Mouse (Mus musculus) midbrain, embryonic 11.5 days (tissue): ENCODE data around the gene Bckdha. TPM values are rescaled to one million over a fixed set of nuclear protein-coding genes. Genes with fewer than 3 reads are reported as not detected.

Experiments used
- ATAC-seq: fragments of 200-750 bp; cut with Nextera tagmentation; 2 replicates; pipeline ENCODE4 v1.8.0; 2017; ENCODE audit warnings: moderate TSS enrichment, moderate library complexity; ENCODE audit not compliant: low FRiP score
- DNase-seq: peaks from one replicate; pipeline ENCODE4 v3.0.0; 2015; ENCODE audit warnings: low spot score; ENCODE audit errors: missing footprints
- H3K27ac ChIP-seq: fragments of 300-500 bp; sonication (generic); 2 replicates; pipeline ENCODE4 v1.5.1; 2014; ENCODE audit warnings: low read depth, low read length
- H3K27me3 ChIP-seq: fragments of 300-500 bp; sonication (generic); 2 replicates; pipeline ENCODE4 v1.6.1; 2014; ENCODE audit warnings: mild to moderate bottlenecking, low read length, moderate library complexity, mixed read lengths; ENCODE audit not compliant: control insufficient read depth, insufficient read depth
- H3K36me3 ChIP-seq: fragments of 300-500 bp; sonication (generic); 2 replicates; pipeline ENCODE4 v1.6.1; 2014; ENCODE audit warnings: mild to moderate bottlenecking, low read length, moderate library complexity, mixed read lengths; ENCODE audit not compliant: control insufficient read depth, insufficient read depth
- H3K4me1 ChIP-seq: fragments of 300-500 bp; sonication (generic); 2 replicates; pipeline ENCODE4 v1.6.1; 2014; ENCODE audit warnings: low read length; ENCODE audit not compliant: control insufficient read depth, insufficient read depth
- H3K4me2 ChIP-seq: fragments of 300-500 bp; sonication (generic); 2 replicates; pipeline ENCODE4 v1.6.1; 2014; ENCODE audit warnings: mild to moderate bottlenecking, moderate library complexity
- H3K4me3 ChIP-seq: fragments of 300-500 bp; sonication (generic); 2 replicates; pipeline ENCODE4 v1.5.1; 2014; ENCODE audit warnings: low read depth, low read length
- H3K9ac ChIP-seq: fragments of 300-500 bp; sonication (generic); 2 replicates; pipeline ENCODE4 v1.6.1; 2014; ENCODE audit warnings: low read length
- H3K9me3 ChIP-seq: fragments of 300-500 bp; sonication (generic); 2 replicates; pipeline ENCODE4 v1.6.1; 2016; ENCODE audit warnings: low read length; ENCODE audit not compliant: control insufficient read depth
- WGBS: fragments of 180-500 bp; shearing (Covaris S2); extraction: QIAGEN DNeasy Blood & Tissue Kit; methylation state at CpG from one replicate; pipeline ENCODE4 v1.1.7; 2014; 5-methylcytosine and 5-hydroxymethylcytosine counted together
- polyA plus RNA-seq: library from polyadenylated mRNA; unstranded; fragments of >200 nt; fragmentation: Nextera tagmentation; extraction: Ambion mirVana; gene quantifications from 2 replicates; pipeline ENCODE4 v1.2.1, GENCODE M21; 2014

Bckdha gene
- polyA plus RNA-seq, 1 experiment from 2014 or later: 35.4 TPM

- H3K4me1 ChIP-seq: peaks cover 8% of the 10 kb centered on the region
- no peak overlapping the region for H3K9ac ChIP-seq
- peaks cover 3% of the 10 kb centered on the region; the same call in 1 of the 2 replicates for H3K27me3 ChIP-seq
- no peaks in the 10 kb centered on the region for H3K9me3 ChIP-seq
- WGBS: 79% methylated on average over 5 of the region's 5 CpGs
- ATAC-seq (no peak), DNase-seq (no peak)
- no peak overlapping the region for H3K4me3 ChIP-seq
- H3K27ac ChIP-seq: no peak overlapping the region
- no peaks in the 10 kb centered on the region for H3K36me3 ChIP-seq
- no peak overlapping the region for H3K4me2 ChIP-seq
Measured at GRCm38 (mm10) chr7:25624851-25625250, 33.9 kb downstream of the Bckdha start.

- H3K4me1 ChIP-seq: peaks cover 8% of the 10 kb centered on the region
- H3K4me3 ChIP-seq: no peak overlapping the region
- no peak overlapping the region for H3K27ac ChIP-seq
- DNase-seq (no peak), ATAC-seq (no peak)
- peaks cover 3% of the 10 kb centered on the region; the same call in 1 of the 2 replicates for H3K27me3 ChIP-seq
- no peak overlapping the region for H3K9ac ChIP-seq
- 83% methylated on average over 11 of the region's 11 CpGs for WGBS
- H3K36me3 ChIP-seq: no peaks in the 10 kb centered on the region
- H3K4me2 ChIP-seq: no peak overlapping the region
- no peaks in the 10 kb centered on the region for H3K9me3 ChIP-seq
Measured at GRCm38 (mm10) chr7:25623857-25624370, 34.9 kb downstream of the Bckdha start.

GRCm38 (mm10) chr7:25620751-25621150 lies 38.0 kb downstream of the Bckdha start:
- H3K9me3 ChIP-seq: no peaks in the 10 kb centered on the region
- no peaks in the 10 kb centered on the region for H3K36me3 ChIP-seq
- WGBS: 88% methylated on average over 11 of the region's 11 CpGs
- H3K27ac ChIP-seq: no peak overlapping the region
- DNase-seq (no peak), ATAC-seq (no peak)
- H3K4me1 ChIP-seq: no peaks in the 10 kb centered on the region; the same call in 1 of the 2 replicates
- H3K4me3 ChIP-seq: no peak overlapping the region
- no peak overlapping the region for H3K9ac ChIP-seq
- H3K4me2 ChIP-seq: no peak overlapping the region
- no peaks in the 10 kb centered on the region for H3K27me3 ChIP-seq

GRCm38 (mm10) chr7:25620101-25620500 lies 38.7 kb downstream of the Bckdha start:
- H3K9me3 ChIP-seq: no peaks in the 10 kb centered on the region
- DNase-seq (no peak), ATAC-seq (no peak)
- no peaks in the 10 kb centered on the region for H3K27me3 ChIP-seq
- WGBS: 92% methylated on average over 5 of the region's 5 CpGs
- no peak overlapping the region for H3K4me3 ChIP-seq
- no peaks in the 10 kb centered on the region; the same call in 1 of the 2 replicates for H3K4me1 ChIP-seq
- no peak overlapping the region for H3K27ac ChIP-seq
- H3K36me3 ChIP-seq: no peaks in the 10 kb centered on the region
- no peak overlapping the region for H3K4me2 ChIP-seq
- H3K9ac ChIP-seq: no peak overlapping the region

GRCm38 (mm10) chr7:25619722-25619991 lies 39.1 kb downstream of the Bckdha start:
- no peak for ATAC-seq
- Histone ChIP-seq H3K4me3 (peak overlapping the region; percentile 53), H3K36me3 (no peaks in the 10 kb centered on the region), H3K27ac (no peak overlapping the region), H3K4me2 (peak overlapping the region; percentile 58), H3K4me1 (no peaks in the 10 kb centered on the region; the same call in 1 of the 2 replicates), H3K9me3 (no peaks in the 10 kb centered on the region), H3K9ac (peak overlapping the region; percentile 49), H3K27me3 (no peaks in the 10 kb centered on the region)
- 19% methylated on average over 5 of the region's 5 CpGs for WGBS
- no peak for DNase-seq

- no peaks in the 10 kb centered on the region for H3K9me3 ChIP-seq
- whole genome bisulfite sequencing: 1% methylated on average over 53 of the region's 53 CpGs
- peak within 1 kb of the TSS; percentile 58 for H3K4me2 ChIP-seq
- no peaks in the 10 kb centered on the region for H3K36me3 ChIP-seq
- H3K27ac ChIP-seq: no peak within 1 kb of the TSS
- no peaks in the 10 kb centered on the region; the same call in 1 of the 2 replicates for H3K4me1 ChIP-seq
- no peaks in the 10 kb centered on the region for H3K27me3 ChIP-seq
- ATAC-seq (peak; percentile 92), DNase-seq (peak; percentile 99)
- H3K9ac ChIP-seq: peak within 1 kb of the TSS; percentile 49
- H3K4me3 ChIP-seq: peak within 1 kb of the TSS; percentile 53
Measured at GRCm38 (mm10) chr7:25618865-25619721, 39.7 kb downstream of the Bckdha start, which contains the start of gene Dmac2. Dmac2 (plus strand) TSS chr7:25619414.

- no peaks in the 10 kb centered on the region for H3K9me3 ChIP-seq
- no peak overlapping the region for H3K9ac ChIP-seq
- 87% methylated on average over 10 of the region's 10 CpGs for WGBS
- H3K36me3 ChIP-seq: no peaks in the 10 kb centered on the region
- no peak for DNase-seq
- ATAC-seq: no peak
- H3K27me3 ChIP-seq: no peaks in the 10 kb centered on the region
- H3K4me2 ChIP-seq: no peak overlapping the region
- H3K27ac ChIP-seq: no peak overlapping the region
- H3K4me3 ChIP-seq: no peak overlapping the region
- H3K4me1 ChIP-seq: no peaks in the 10 kb centered on the region; the same call in 1 of the 2 replicates
Measured at GRCm38 (mm10) chr7:25617376-25618160, 41.2 kb downstream of the Bckdha start.

- ATAC-seq (no peak), DNase-seq (no peak)
- no peak within 1 kb of the TSS for H3K9ac ChIP-seq
- no peak within 1 kb of the TSS for H3K27ac ChIP-seq
- 85% methylated on average over 5 of the region's 5 CpGs for WGBS
- no peaks in the 10 kb centered on the region for H3K9me3 ChIP-seq
- no peaks in the 10 kb centered on the region; the same call in 1 of the 2 replicates for H3K4me1 ChIP-seq
- no peaks in the 10 kb centered on the region for H3K36me3 ChIP-seq
- H3K4me2 ChIP-seq: no peak within 1 kb of the TSS
- no peaks in the 10 kb centered on the region for H3K27me3 ChIP-seq
- H3K4me3 ChIP-seq: no peak within 1 kb of the TSS
Measured at GRCm38 (mm10) chr7:25615706-25616011, 43.1 kb downstream of the Bckdha start, which contains the start of gene Erich4. Erich4 (minus strand) TSS chr7:25615892.
